Mouse (Mus musculus) small intestine, adult 2 months (tissue): ENCODE measurements around the gene St5.

ENCODE experiments used
- CTCF ChIP-seq: fragments of 200-500 bp; IDR thresholded peaks from 2 replicates; pipeline ENCODE4 v1.5.1; 2012; ENCODE audit warnings: low read depth, mild to moderate bottlenecking, control low read depth, inconsistent platforms, low read length, moderate library complexity, mixed read lengths; ENCODE audit not compliant: insufficient replicate concordance, insufficient read length; ENCODE audit errors: extremely low read depth
- POLR2A ChIP-seq: fragments of 200-500 bp; IDR thresholded peaks from 2 replicates; pipeline ENCODE4 v1.6.1; 2012; ENCODE audit warnings: low read depth, mild to moderate bottlenecking, control low read depth, inconsistent platforms, low read length, moderate library complexity

GRCm38 (mm10) chr7:109633404-109634085 is 69.9 kb downstream of the St5 start:
- TF ChIP-seq CTCF, result no peak
- TF ChIP-seq POLR2A, result no peak
